Mouse (Mus musculus) ES-CJ7 (cell line): ENCODE measurements around the gene Prkd3.

Experiments
- DNase-seq: peaks from one replicate; pipeline ENCODE4 v3.0.0; 2011; ENCODE audit warnings: low read depth, low spot score

Prkd3 gene

GRCm38 (mm10) chr17:78999745-79000270 lies 20.8 kb downstream of the Prkd3 start:
- DNase-seq, result no peak

GRCm38 (mm10) chr17:78999189-78999588 lies 21.4 kb downstream of the Prkd3 start:
- no peak for DNase-seq

DNA sequence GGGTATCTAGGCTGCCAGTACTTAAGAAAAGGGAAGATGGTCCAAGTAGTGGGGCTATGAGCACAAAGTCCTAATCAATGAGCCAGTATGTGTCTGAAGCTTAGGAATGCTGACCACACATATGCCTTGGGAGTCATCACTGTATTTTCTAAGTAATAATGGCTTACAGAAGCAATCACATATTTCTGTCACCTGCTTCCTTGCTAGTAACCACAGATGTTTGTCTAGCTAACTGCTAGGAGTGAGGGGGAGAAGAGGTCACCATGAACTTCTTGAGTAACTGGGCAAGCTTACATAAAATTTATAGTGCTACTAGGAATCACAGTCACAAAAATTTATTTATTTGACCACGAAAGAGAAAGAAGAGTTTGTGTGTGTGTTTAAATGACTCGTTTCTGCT lies 22.5 kb downstream of the Prkd3 start:
- DNase-seq, result no peak

DNA sequence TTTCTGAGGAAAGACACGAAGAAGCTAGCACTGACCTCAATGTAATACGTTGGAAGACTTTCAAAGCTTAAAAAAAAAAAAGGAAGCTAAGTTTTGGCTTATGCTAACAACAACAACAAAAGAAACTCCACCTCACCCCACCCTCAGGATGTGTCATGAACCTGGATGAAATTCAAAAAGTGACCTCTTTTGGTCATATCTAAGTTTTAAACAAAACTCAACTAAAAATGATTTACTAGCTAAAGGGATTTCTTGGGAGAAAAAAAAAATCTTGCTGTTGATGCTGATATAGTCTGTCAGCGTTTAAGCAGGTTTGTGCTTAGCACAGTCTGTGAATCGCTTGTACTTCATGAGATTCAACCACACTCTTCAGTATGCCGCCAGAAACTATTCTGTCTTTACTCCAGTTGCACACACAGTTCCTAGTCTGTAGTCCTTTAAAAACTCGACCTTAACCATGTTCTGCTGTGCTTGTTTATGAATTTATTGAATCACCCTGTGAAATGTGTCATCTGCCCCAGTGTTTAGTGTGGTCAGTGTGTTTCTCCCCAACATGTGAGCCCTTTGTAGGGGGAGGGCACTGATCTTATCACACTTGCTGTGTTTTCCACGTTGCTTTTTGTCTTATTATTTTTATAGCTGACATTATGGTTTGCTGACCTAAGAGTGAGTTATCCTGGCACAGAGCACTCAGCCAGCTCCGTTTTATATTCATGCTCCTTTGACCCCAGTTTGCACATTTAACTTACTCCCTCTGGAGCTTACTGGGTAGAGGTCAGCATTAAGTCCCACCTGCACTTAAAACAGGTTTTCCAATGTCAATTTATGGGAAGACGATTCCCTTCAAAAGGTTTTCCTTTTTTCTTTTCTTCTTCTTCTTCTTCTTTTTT lies 25.4 kb downstream of the Prkd3 start:
- DNase-seq, result no peak

- no peak for DNase-seq
Observed at GRCm38 (mm10) chr17:78994382-78994781, 26.2 kb downstream of the Prkd3 start.

GRCm38 (mm10) chr17:78993670-78994069 lies 26.9 kb downstream of the Prkd3 start:
- no peak for DNase-seq

DNA sequence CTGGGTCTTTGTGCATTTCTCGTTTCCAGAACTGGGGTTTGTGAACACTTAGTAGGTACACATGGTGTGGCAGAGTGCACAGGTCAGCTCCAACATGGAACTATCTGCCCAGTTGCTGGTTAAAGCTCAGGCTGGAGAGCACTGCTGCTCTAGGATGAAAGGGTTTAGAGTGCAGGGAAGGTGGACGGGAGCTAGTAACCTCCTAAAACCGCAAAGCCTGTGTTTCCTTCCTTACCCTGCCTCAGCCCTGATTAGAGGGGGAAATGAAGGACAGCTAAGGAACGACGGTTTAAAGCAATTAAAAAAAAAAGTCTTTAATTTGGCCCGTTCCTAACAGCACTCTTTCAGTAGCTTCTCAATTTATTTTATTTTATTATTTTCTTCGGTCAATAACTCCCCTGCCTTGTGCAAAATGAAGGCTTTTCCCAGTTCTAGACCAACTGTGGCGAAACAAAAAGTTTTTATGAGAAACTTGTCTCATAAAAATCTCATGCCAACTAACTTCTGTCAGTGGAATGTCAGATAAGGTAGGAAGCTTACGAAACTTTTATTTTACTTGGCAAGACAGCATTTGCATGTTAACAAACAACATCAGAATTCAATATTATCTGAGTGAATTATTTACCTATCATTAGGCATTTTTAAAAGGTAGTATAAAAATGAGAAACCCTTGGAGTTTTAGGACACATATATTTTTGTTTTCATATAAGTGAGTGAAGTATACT lies 28.2 kb downstream of the Prkd3 start:
- no peak for DNase-seq

DNA sequence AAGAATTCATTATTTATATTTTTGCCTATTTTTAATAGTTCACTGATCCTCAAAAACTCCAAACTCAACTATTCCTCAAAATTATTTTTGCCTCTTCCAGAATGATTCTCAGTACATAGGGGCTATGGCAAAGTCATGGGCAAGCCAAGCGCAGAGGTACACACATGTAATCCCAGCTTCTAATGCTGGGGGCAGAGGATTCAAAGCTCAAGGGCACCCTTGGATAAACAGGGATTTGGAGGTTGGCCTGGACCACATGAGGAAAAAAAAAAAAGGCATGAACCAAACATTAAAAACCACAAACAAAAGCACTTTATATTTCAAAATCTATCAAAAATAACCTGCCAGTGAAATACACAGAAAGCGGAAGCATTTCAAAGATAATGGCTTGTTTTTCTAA lies 29.1 kb downstream of the Prkd3 start:
- no peak for DNase-seq

GRCm38 (mm10) chr17:78989015-78989414 lies 31.6 kb downstream of the Prkd3 start:
- DNase-seq, result no peak

DNA sequence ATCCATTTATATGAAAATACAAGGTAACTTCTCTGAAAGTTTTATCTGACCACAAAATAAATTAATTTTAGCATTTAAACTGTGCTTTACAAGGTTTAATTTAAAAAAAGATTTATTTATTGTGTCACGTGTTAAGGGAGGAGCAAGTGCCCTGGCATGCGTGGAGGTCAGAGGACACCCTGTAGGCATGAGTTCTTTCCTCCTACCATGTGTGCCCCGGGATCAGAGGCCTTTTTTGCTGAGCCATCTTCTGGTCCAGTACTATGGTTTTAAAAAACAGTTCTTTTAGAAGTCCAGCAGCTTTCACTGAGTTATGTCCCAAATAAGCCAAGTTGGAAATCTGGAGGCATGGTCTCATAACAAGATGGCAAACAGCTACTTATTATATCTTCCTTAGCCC lies 36.9 kb downstream of the Prkd3 start:
- DNase-seq, result no peak

DNA sequence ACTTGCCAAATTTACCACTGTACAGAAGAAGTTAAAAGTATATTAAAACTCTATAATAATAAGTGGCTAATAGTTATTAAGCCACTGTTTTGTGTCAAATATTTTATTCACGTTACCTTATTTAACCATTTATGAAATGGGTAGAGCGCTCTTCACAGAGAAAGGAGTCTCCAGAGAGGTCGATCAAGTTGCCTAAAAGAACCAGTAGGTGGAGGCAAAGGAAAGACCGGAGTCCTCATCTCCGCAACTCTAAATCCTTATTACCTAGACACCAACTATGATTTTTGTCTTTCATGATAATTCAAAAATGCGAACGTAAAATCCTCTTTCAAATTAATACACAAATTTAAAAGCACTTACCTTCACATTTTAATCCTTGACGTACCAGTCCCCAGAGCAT lies 37.5 kb downstream of the Prkd3 start:
- DNase-seq, result no peak

- no peak for DNase-seq
Observed at GRCm38 (mm10) chr17:78968500-78968899, 52.1 kb downstream of the Prkd3 start.

DNA sequence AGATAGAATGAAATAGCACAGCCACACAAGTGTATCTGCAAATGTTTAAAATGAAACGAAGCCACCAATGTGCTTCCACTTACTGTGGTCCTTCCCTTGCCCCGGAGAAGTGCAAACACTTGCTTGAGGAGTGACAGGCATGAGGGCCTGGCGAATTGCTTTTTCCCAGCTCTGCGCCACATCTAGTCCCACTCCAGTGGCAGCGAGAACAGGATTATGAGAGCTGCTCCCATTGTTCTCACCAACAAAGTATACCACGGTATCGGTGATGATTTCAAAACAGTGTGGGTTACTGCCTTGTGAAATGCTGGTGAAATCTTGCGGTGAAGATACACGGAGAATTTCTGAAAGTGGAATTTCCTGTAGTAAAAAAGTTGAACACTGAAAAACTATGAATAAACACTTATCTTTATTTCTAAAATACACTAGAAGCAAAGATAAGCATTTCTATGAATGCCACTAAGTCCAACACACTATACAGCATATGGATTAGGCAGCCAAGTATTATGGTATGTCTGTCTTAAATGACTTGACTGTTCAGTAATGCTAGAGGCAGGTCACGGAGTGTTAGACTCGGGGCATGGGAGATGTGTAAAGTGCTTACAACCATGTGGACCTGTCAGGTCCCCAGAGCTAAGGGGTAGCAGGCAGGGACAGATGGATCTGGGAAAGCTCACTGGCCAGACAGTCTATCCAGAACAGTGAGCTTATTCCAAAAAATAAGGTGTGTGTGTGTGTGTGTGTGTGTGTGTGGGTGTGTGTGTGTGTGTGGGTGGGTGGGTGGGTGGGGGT lies 54.3 kb downstream of the Prkd3 start:
- no peak for DNase-seq

DNA sequence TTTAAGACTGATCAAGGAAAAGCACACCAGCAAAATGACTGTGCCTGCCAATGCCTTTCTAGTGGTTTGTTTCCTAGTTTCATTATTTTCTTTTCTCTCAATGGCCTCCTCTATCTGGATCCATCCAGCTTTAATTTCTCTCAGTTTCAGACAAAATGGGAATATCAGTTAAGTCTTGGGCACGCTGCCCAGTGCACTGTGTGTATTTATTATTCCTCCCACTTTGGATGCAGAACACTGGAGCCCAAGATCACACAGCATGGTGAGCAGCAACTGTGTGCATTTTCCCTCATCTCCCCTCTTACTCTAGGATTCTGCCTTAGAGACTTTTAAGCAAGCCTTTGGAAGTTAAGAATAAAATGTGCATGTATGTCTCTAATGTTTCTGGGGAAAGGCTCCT lies 56.2 kb downstream of the Prkd3 start:
- DNase-seq, result no peak

GRCm38 (mm10) chr17:78959473-78959872 lies 61.1 kb downstream of the Prkd3 start:
- DNase-seq, result peak; percentile 21

DNA sequence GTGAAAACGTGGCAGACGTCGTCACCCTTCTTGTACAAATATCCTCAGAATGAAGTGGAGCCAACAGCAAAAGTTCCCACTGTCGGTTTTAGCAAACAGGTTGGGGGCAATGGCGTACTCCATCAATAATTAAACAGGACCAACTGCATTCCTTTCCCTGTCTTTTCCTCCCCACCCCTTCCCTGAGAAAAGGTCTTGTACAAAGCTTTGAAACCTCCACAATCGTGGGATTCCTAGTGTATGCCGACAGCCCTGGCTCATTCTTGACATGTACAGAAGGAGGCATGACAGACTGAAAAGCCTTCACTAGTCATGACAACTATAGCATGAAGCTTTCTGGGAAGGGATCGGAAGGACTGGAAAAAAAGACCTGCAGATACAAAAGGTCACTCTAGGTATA lies 67.4 kb downstream of the Prkd3 start:
- DNase-seq, result no peak

DNA sequence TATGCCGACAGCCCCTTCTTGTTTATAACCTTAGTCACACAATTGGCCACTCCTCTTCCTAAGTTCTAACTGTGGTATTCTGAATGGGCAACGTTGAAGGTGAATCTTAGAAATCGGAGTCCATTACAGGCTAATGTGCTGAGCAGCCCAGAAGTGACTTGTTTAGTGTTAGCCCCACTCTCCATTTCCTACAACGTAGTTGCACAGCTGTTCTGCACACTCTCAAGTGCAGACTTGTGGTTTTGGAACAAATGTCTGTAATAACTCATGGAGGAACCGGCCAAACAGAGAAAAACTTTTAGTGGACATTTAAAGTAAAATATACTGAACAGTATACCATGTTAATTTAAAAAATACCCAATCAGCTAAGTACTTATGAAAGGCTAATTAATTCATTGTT lies 68.5 kb downstream of the Prkd3 start:
- DNase-seq, result no peak

DNA sequence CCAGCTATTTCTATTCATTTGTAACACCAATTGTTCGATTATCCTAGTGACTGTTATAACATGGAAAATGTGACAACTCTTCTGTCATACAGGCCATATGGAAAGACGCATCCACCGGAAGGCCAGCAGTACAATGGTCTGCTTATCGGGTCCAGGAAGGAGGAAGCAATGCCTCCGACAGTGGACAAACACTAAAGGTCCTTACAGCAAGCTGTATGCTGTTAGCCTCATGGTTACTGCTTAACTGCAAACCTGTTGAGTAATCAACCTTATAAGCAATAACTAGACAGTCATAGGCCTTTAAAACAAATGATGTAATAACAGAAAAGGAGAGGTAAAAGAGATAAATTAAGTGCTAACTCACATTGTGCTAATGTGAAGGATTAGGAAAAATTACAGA lies 69.4 kb downstream of the Prkd3 start:
- DNase-seq, result no peak

- peak; percentile 19 for DNase-seq
Observed at GRCm38 (mm10) chr17:78942579-78942978, 78.0 kb downstream of the Prkd3 start.

- no peak for DNase-seq
Observed at GRCm38 (mm10) chr17:78938927-78939326, 81.7 kb downstream of the Prkd3 start.

- DNase-seq, result peak; percentile 17
Observed at GRCm38 (mm10) chr17:78937229-78937853, 83.3 kb downstream of the Prkd3 start.
